Mouse (Mus musculus) stomach, embryonic 14.5 days (tissue): ENCODE measurements at regions not wholly inside any gene's neighbourhood (a gene's known extent, or its start where the extent isn't known, plus 50 kb on each side); places are given as distances from the start of the nearest gene placed in this dataset.

ENCODE experiments used
- ATAC-seq: fragments of 200-750 bp; cut with Nextera tagmentation; 2 replicates; pipeline ENCODE4 v1.8.0; 2017; ENCODE audit warnings: low read depth, moderate TSS enrichment; ENCODE audit not compliant: insufficient number of reproducible peaks, insufficient read depth, low FRiP score
- H3K27ac ChIP-seq: fragments of 300-500 bp; sonication (generic); 2 replicates; pipeline ENCODE4 v1.5.1; 2014; ENCODE audit warnings: mild to moderate bottlenecking, low read length, moderate library complexity, mixed read lengths
- H3K27me3 ChIP-seq: fragments of 300-500 bp; sonication (generic); 2 replicates; pipeline ENCODE4 v1.6.1; 2014; ENCODE audit warnings: low read length, control low read depth, mixed read lengths; ENCODE audit not compliant: control insufficient read depth, insufficient read depth
- H3K36me3 ChIP-seq: fragments of 300-500 bp; sonication (generic); 2 replicates; pipeline ENCODE4 v1.6.1; 2014; ENCODE audit warnings: mild to moderate bottlenecking, control low read depth, low read length, moderate library complexity, mixed read lengths; ENCODE audit not compliant: control insufficient read depth, insufficient read depth
- H3K4me1 ChIP-seq: fragments of 300-500 bp; sonication (generic); 2 replicates; pipeline ENCODE4 v1.6.1; 2014; ENCODE audit warnings: low read length, control low read depth, mixed read lengths; ENCODE audit not compliant: control insufficient read depth, insufficient read depth
- H3K4me2 ChIP-seq: fragments of 300-500 bp; sonication (generic); replicated peaks from 2 replicates; pipeline ENCODE4 v1.6.1; 2014; ENCODE audit warnings: low read depth, low read length, control low read depth
- H3K4me3 ChIP-seq: fragments of 300-500 bp; sonication (generic); 2 replicates; pipeline ENCODE4 v1.5.1; 2014; ENCODE audit warnings: low read depth, low read length, control low read depth
- H3K9ac ChIP-seq: fragments of 300-500 bp; sonication (generic); replicated peaks from 2 replicates; pipeline ENCODE4 v1.6.1; 2014; ENCODE audit warnings: low read depth, mild to moderate bottlenecking, control low read depth, low read length, moderate library complexity, mixed read lengths
- H3K9me3 ChIP-seq: fragments of 300-500 bp; sonication (generic); 2 replicates; pipeline ENCODE4 v1.6.1; 2016; ENCODE audit warnings: low read depth, low read length, control low read depth; ENCODE audit not compliant: control insufficient read depth
- WGBS: fragments of 180-500 bp; shearing (Covaris S2); extraction: QIAGEN DNeasy Blood & Tissue Kit; methylation state at CpG from one replicate; pipeline ENCODE4 v1.1.7; 2014; 5-methylcytosine and 5-hydroxymethylcytosine counted together

DNA sequence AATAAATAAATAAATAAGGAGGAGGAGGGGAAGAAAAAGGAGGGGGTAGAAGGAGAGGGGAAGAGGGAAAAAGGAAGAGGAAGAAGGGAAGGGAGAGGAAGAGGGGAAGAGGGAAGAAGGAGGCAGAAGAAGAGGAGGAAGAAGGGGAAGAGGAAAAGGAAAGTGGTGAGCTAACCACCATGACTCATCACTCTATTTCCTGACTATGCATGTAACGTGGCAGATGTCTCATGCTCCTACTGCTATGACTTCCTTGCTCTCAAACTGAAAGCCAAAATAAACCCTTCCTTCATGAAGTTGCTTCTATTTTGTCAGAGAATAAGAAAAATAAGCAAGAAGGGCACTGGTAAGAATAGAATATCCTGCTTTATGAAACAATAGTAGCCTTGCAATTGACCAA lies 242.1 kb upstream of the Rack1 start:
- Histone ChIP-seq H3K9me3 (no peaks in the 10 kb centered on the region), H3K4me2 (no peak overlapping the region), H3K36me3 (no peaks in the 10 kb centered on the region), H3K4me1 (no peaks in the 10 kb centered on the region), H3K9ac (no peak overlapping the region), H3K27me3 (no peaks in the 10 kb centered on the region), H3K27ac (no peak overlapping the region), H3K4me3 (no peak overlapping the region)
- ATAC-seq: no peak
- 57% methylated on average over 1 of the region's 1 CpGs for WGBS

DNA sequence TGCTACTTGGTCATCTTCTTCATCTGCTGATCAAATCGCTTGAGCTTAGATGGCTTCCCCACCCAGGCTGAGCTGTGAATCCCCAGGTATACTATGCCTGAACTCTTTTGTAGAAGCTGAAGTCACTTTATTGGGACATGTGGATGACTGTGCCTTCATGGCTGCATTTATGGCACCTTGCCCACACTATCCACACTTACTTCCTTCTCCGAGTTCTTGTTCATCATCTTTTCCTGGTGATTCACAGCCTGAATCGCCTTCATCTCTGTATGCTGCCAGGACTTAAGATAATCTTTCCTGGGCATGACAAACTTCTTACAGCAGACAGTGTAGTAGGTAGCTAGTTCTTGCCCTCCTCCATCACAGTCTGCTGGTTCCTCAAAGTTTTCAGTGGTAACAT lies 248.1 kb upstream of the Rack1 start:
- WGBS: 89% methylated on average over 3 of the region's 3 CpGs
- Histone ChIP-seq H3K9ac (no peak overlapping the region), H3K4me1 (no peaks in the 10 kb centered on the region), H3K36me3 (no peaks in the 10 kb centered on the region), H3K27ac (no peak overlapping the region), H3K27me3 (no peaks in the 10 kb centered on the region), H3K9me3 (no peaks in the 10 kb centered on the region), H3K4me3 (no peak overlapping the region), H3K4me2 (no peak overlapping the region)
- no peak for ATAC-seq

DNA sequence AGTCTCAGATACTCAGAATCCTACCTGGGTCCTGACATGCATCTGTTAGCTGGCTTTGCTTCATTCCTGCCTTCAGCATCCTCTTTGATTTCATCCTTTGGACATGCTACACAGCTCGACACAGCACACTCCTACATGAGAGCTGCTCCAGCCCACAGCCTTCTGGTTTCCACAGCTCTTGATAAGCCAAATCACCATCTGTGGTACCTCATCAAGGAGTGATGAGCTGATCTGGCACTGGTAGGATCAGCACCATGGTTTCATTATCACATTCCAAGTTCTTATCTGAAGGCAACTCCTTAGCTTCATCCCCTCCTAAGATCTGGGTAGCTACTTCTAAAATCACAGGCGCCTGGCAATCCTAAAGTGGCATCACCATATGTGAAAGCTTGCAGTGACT lies 248.9 kb upstream of the Rack1 start:
- Histone ChIP-seq H3K9ac (no peak overlapping the region), H3K27me3 (no peaks in the 10 kb centered on the region), H3K4me2 (no peak overlapping the region), H3K4me1 (no peaks in the 10 kb centered on the region), H3K36me3 (no peaks in the 10 kb centered on the region), H3K9me3 (no peaks in the 10 kb centered on the region), H3K27ac (no peak overlapping the region), H3K4me3 (no peak overlapping the region)
- 76% methylated on average over 2 of the region's 2 CpGs for WGBS
- no peak for ATAC-seq

DNA sequence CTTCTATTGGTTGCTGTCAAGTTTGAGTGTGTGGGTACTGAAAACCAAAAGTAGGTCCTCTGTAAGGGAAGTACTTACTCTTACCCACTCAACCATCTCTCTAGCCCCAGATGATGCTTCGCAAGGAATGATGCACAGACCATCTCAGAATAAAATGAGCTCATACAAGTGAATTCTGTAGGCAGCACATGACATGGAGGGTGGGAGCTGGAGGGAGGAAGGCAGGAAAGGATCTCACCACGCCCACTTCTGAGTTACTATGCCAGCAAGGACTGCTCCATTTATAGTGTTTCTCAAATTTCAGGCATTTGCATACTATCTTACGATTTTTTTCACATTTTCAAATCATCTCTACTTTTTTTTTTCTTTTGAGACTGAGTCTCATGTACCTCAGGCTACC lies 273.8 kb upstream of the Rack1 start:
- H3K4me3 ChIP-seq: no peak overlapping the region
- no peaks in the 10 kb centered on the region for H3K36me3 ChIP-seq
- no peaks in the 10 kb centered on the region for H3K27me3 ChIP-seq
- no peaks in the 10 kb centered on the region for H3K4me1 ChIP-seq
- WGBS: 76% methylated on average over 3 of the region's 3 CpGs
- no peaks in the 10 kb centered on the region for H3K9me3 ChIP-seq
- H3K4me2 ChIP-seq: no peak overlapping the region
- H3K27ac ChIP-seq: no peak overlapping the region
- H3K9ac ChIP-seq: no peak overlapping the region
- ATAC-seq: no peak

DNA sequence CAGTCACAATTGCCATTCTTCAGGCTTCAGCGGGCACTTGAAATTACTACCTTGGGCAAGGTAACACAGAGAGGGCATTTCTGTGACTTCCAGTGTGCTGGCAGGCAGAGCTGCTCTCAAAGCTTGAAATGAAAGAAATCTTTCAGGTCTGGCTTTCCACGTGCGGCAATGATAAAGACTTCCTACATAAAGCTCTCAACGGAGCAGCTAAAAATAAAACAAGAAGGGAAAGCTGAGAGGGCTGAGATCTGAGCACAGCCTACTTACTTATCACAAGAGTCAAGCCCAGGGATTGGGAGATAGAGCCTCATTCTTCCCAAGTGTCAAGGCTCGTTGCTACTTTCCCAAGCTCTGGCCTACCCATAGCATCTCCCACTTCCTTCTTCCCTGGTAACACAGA lies 274.6 kb upstream of the Rack1 start:
- no peak overlapping the region for H3K4me3 ChIP-seq
- no peaks in the 10 kb centered on the region for H3K27me3 ChIP-seq
- no peaks in the 10 kb centered on the region for H3K9me3 ChIP-seq
- H3K4me1 ChIP-seq: no peaks in the 10 kb centered on the region
- H3K36me3 ChIP-seq: no peaks in the 10 kb centered on the region
- no peak overlapping the region for H3K9ac ChIP-seq
- WGBS: 79% methylated on average over 5 of the region's 5 CpGs
- no peak overlapping the region for H3K4me2 ChIP-seq
- H3K27ac ChIP-seq: no peak overlapping the region
- ATAC-seq: no peak

DNA sequence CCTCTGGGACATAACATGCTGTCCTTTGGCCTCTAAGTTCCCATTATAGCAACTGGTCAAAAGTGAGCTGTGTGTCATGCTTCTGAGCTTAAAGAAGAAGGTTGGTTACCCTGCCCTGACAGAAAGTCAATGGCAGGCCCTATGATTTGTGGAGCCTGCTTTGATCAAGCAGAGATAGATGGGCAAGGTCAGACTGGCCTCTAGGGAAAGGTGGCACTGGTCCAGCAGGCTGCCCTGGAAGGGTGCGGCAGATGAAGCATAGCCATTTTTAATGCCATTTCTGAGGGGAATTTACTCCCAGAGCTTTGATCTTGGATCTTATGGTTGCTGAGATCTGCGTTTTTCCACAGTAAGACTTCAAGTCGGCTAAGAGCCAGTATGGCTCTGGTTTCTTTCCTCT lies 293.2 kb upstream of the Rack1 start:
- ATAC-seq: no peak
- Histone ChIP-seq H3K4me1 (no peaks in the 10 kb centered on the region), H3K9ac (no peak overlapping the region), H3K36me3 (no peaks in the 10 kb centered on the region), H3K27ac (no peak overlapping the region), H3K4me3 (no peak overlapping the region), H3K27me3 (no peaks in the 10 kb centered on the region), H3K9me3 (no peaks in the 10 kb centered on the region), H3K4me2 (no peak overlapping the region)
- WGBS: 53% methylated on average over 3 of the region's 3 CpGs

DNA sequence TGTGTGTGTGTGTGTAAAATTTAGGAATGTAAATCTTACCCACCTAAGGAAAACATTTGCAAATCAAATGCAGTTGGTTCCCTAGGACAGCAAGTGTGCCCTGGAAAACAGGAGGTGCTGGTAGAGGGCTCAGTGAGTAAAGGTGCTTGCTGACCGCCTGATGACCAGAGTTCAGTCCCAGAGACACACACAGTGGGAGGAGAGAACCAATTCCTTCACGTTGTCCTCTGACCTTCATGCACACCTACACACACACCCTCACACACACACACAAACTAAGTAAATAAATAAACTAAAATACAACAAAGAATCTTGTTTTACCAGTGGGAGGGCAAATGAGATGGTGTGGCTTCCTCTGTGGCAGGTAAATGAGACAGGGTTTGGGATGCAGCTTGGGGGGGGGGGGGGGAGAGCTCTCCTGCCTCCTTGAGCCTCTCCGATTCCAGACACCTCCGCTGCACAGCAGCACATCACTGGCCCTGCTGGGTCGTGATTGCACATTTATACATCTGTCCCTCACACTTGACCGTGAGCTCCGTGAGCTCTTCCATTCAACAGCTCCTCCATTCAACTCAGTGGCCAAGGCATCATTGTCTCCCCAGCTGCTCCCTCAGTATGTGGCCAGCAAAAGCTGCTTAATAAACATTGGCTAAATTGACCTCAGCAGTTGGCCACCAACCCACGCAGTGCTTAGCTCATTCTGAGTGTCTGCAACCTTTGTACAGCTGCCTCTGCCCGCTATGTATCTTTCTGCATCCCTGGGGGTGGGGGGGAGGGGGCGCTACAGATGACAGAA lies 297.9 kb upstream of the Rack1 start:
- Histone ChIP-seq H3K36me3 (no peaks in the 10 kb centered on the region), H3K4me2 (no peak overlapping the region), H3K9me3 (no peaks in the 10 kb centered on the region), H3K9ac (no peak overlapping the region), H3K4me3 (no peak overlapping the region), H3K4me1 (no peaks in the 10 kb centered on the region), H3K27ac (no peak overlapping the region), H3K27me3 (no peaks in the 10 kb centered on the region)
- WGBS: 56% methylated on average over 10 of the region's 10 CpGs
- ATAC-seq: no peak

DNA sequence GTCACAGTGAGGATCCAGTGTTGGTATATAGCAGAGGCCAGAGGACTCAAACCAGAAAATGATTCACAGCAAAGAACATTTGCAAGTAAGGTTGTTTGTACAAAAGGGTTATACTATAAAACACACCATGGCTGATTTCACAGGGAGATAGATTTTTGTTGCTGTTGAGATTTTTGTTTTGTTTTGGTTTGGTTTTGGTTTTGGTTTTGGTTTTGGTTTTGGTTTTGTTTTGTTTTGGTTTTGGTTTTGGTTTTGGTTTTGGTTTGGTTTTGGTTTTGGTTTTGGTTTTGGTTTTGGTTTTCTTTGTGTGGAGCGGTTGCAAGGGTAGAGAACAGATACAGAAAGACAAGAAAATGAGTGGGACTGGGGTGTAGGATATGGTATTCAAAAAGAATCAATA lies 301.1 kb upstream of the Rack1 start:
- H3K4me3 ChIP-seq: no peak overlapping the region
- no peak overlapping the region for H3K4me2 ChIP-seq
- ATAC-seq: no peak
- H3K27me3 ChIP-seq: no peaks in the 10 kb centered on the region
- H3K36me3 ChIP-seq: no peaks in the 10 kb centered on the region
- no peaks in the 10 kb centered on the region for H3K4me1 ChIP-seq
- H3K9me3 ChIP-seq: no peaks in the 10 kb centered on the region
- no peak overlapping the region for H3K9ac ChIP-seq
- WGBS: 89% methylated on average over 1 of the region's 1 CpGs
- no peak overlapping the region for H3K27ac ChIP-seq

DNA sequence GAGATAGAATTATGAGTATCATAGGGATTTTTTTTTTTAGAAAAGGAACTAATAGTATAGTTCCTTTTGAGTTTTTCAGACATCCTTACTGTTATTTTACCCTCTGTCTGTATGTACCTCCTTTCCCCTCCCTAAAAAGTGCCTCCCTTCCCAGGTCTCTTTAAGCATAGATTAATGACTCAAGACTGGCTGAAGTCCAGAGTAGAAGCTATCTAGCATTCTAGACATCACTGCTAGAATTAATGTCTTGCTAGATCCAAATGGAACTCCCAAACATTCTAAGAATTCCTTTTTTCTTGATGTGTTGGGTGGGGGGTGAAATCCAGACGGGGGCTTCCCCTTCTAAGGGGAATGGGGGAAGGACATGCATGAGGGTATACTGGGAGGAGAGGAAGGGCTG lies 311.8 kb upstream of the Rack1 start:
- no peak overlapping the region for H3K4me3 ChIP-seq
- no peak overlapping the region for H3K9ac ChIP-seq
- no peak for ATAC-seq
- 22% methylated on average over 1 of the region's 1 CpGs for WGBS
- H3K36me3 ChIP-seq: no peaks in the 10 kb centered on the region
- H3K4me2 ChIP-seq: no peak overlapping the region
- no peaks in the 10 kb centered on the region for H3K4me1 ChIP-seq
- no peak overlapping the region for H3K27ac ChIP-seq
- no peaks in the 10 kb centered on the region for H3K9me3 ChIP-seq
- no peaks in the 10 kb centered on the region for H3K27me3 ChIP-seq
